Mouse (Mus musculus): ENCODE results near the gene Fbxl16. TPM values are rescaled to one million over a fixed set of nuclear protein-coding genes. Genes with fewer than 3 reads are reported as not detected.

Gene Fbxl16
- polyA plus RNA-seq, 1 experiment: 187 TPM

DNA sequence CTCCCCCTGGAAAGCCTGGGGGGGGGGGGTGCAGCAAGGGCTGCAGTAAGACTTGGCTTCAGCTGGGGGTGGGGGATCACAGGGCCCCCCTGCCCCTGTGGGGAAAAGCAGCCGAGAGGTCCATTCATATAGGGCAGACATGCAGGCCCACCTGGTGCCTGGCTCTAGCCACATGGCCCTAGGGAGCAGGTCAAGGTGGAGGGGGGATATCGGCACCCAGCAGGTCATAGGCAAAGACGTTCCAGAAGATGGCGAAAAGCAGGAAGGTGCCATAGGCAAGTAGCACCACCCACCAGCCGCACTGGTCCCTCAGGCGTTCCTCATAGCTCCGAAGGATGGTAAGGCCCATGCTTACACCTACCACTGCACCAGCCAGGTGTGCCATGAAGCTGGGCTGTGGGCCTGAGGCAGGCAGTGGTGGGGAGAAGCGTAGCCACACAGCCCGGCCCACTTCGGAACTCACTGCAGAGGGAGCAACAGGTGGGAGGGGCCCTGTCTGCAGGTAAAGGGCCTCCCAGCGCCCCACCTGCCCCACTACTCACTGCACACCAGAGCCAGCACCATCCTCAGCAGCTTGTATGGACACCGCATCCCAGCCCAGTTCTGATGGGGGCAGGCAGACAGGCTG lies 25.8 kb downstream of the Fbxl16 start:
- Histone ChIP-seq H3K4me1 (ENCODE audit: control insufficient read depth, insufficient read depth, low read length) (peaks cover 47% of the 10 kb centered on the region), H3K4me3 (replicated peaks; ENCODE audit: insufficient read depth, low read depth, low read length) (no peak overlapping the region), H3K27ac (ENCODE audit: insufficient read depth, low read length) (no peak overlapping the region), H3K27me3 (ENCODE audit: control insufficient read depth, insufficient read depth, low read length) (no peaks in the 10 kb centered on the region)
- 76% methylated on average over 12 of the region's 12 CpGs for WGBS
- TF ChIP-seq POLR2A (IDR thresholded peaks at IDR 0.05; ENCODE audit: borderline replicate concordance, insufficient read depth, low read length): no peak
- no peak for TF ChIP-seq CTCF (IDR thresholded peaks at IDR 0.05; ENCODE audit: borderline replicate concordance, insufficient read depth, low read depth, low read length)
- DNase-seq: no peak

DNA sequence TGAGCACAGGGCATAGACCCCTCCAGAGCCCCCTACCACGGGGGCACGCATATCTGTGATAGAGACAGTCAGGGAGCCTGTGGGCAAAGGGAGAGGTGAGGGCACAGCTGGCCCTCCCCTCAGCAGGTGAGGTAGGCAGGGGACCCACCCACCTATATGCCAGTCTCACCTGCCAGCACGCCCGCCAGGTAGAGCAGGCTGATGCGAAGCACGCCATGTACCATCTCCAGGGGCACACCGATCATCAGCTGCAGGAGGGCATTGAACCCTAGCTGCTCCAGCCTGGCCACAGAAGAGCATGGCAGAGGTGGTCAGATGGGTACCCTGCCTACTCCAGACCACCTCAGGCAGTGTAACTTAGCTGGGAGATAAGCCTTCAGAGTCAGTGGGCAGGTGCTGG lies 26.4 kb downstream of the Fbxl16 start:
- 90% methylated on average over 7 of the region's 7 CpGs for WGBS

DNA sequence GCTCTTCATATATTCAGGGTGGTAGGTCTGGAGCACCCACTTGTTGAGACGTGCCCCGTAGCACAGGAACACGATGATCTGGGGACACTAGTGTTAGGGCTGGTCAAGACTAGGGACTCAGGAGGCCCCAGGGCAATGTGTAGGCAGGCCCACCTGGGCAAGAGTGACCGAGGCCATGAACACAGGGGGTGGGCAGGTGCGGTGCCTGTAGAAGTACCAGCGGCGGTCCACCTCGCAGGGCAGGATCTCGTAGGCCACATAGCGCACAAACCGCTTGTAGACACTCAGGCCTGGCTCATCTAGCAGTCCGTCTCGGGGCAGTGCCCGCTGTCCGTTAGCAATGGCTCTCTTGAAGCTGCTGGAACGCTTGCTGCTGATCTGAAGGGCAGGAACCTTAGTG lies 26.9 kb downstream of the Fbxl16 start:
- H3K27me3 ChIP-seq (ENCODE audit: control insufficient read depth, insufficient read depth, low read length): no peaks in the 10 kb centered on the region
- DNase-seq: no peak
- 82% methylated on average over 16 of the region's 16 CpGs for WGBS
- peak overlapping the region; percentile 64 for H3K4me3 ChIP-seq (replicated peaks; ENCODE audit: insufficient read depth, low read depth, low read length)
- H3K27ac ChIP-seq (ENCODE audit: insufficient read depth, low read length): peak overlapping the region; percentile 75
- H3K4me1 ChIP-seq (ENCODE audit: control insufficient read depth, insufficient read depth, low read length): peaks cover 41% of the 10 kb centered on the region
- TF ChIP-seq POLR2A (IDR thresholded peaks at IDR 0.05; ENCODE audit: borderline replicate concordance, insufficient read depth, low read length) (no peak), CTCF (IDR thresholded peaks at IDR 0.05; ENCODE audit: borderline replicate concordance, insufficient read depth, low read depth, low read length) (no peak)

More for the DNA sequence above, 26.4 kb downstream of the Fbxl16 start:
- Histone ChIP-seq H3K27ac (ENCODE audit: insufficient read depth, low read length) (no peak overlapping the region), H3K4me1 (ENCODE audit: control insufficient read depth, insufficient read depth, low read length) (peaks cover 46% of the 10 kb centered on the region), H3K4me3 (replicated peaks; ENCODE audit: insufficient read depth, low read depth, low read length) (no peak overlapping the region), H3K27me3 (ENCODE audit: control insufficient read depth, insufficient read depth, low read length) (no peaks in the 10 kb centered on the region)
- TF ChIP-seq POLR2A (IDR thresholded peaks at IDR 0.05; ENCODE audit: borderline replicate concordance, insufficient read depth, low read length) (no peak), CTCF (IDR thresholded peaks at IDR 0.05; ENCODE audit: borderline replicate concordance, insufficient read depth, low read depth, low read length) (no peak)
- DNase-seq: no peak

DNA sequence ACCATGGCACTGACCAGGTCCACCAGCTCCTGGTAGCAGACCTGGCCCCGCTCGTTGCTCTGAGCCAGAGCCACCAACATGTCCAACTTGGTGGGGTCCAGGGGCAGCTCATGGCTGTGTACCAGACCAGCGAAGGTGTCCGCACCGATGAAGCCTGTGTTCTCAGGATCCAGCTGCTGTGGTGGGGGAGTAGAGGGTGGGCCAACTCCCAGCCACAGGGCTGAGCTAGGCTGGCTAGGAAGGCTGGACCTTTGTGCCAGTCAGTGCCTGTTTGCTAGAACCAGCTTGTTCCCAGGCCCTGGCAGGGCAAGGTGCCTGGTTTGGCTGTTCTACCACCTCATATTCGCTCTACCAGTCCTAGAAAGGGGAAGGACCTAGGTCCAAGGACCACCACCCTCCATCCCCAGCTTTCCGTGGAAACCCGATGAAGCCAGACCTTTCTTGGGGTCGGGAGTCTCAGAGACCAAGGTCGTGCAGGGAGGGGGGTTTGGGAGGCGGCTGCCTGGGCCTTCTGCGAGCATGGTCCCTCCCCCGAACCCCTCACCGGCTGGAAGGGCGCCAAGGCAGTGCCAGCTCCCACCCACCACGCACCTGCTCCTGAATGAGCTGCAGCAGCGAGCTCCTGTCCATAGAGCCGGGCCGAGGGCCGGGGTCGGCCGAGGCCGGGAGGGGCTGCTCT lies 27.7 kb downstream of the Fbxl16 start:
- Histone ChIP-seq H3K27me3 (ENCODE audit: control insufficient read depth, insufficient read depth, low read length) (no peaks in the 10 kb centered on the region), H3K4me1 (ENCODE audit: control insufficient read depth, insufficient read depth, low read length) (peaks cover 34% of the 10 kb centered on the region), H3K4me3 (replicated peaks; ENCODE audit: insufficient read depth, low read depth, low read length) (peak overlapping the region; percentile 64), H3K27ac (ENCODE audit: insufficient read depth, low read length) (peak overlapping the region; percentile 75)
- 4% methylated on average over 23 of the region's 23 CpGs for WGBS
- peak in 1 of 2 experiments; percentile 66 for DNase-seq
- no peak for TF ChIP-seq CTCF (IDR thresholded peaks at IDR 0.05; ENCODE audit: borderline replicate concordance, insufficient read depth, low read depth, low read length)
- no peak for TF ChIP-seq POLR2A (IDR thresholded peaks at IDR 0.05; ENCODE audit: borderline replicate concordance, insufficient read depth, low read length)

DNA sequence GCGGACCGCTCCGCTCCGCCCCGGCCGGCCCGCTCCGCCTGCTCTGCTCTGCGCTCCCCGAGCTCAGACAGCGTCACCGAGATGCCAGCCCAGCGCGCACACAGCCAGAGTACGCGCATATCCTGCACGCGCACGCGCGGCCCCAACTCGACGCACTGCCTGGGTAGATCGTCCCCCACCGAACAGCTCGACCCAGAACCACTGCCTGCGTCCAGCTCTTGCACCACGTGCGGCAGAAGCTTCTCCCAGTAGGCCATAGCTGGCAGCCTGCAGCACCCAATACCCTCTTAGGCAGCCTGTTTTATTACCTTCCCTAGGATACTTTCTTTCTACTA lies 28.2 kb downstream of the Fbxl16 start, which contains the start of gene Rhbdl1:
Rhbdl1 (minus strand) TSS at position 220 of the 335 bp plus-strand sequence.
- Histone ChIP-seq H3K4me1 (ENCODE audit: control insufficient read depth, insufficient read depth, low read length) (peaks cover 29% of the 10 kb centered on the region), H3K27ac (ENCODE audit: insufficient read depth, low read length) (peak within 1 kb of the TSS; percentile 75), H3K4me3 (replicated peaks; ENCODE audit: insufficient read depth, low read depth, low read length) (peak within 1 kb of the TSS; percentile 64), H3K27me3 (ENCODE audit: control insufficient read depth, insufficient read depth, low read length) (no peaks in the 10 kb centered on the region)
- TF ChIP-seq CTCF (IDR thresholded peaks at IDR 0.05; ENCODE audit: borderline replicate concordance, insufficient read depth, low read depth, low read length) (no peak), POLR2A (IDR thresholded peaks at IDR 0.05; ENCODE audit: borderline replicate concordance, insufficient read depth, low read length) (peak; percentile 61; the same call in 1 of the 2 replicates)
- peak; percentile 89 to 90 for DNase-seq
- under 1% methylated on average over 29 of the region's 29 CpGs for WGBS

- no peak for DNase-seq
- H3K4me1 ChIP-seq (ENCODE audit: control insufficient read depth, insufficient read depth, low read length): peaks cover 29% of the 10 kb centered on the region
- H3K27ac ChIP-seq (ENCODE audit: insufficient read depth, low read length): peak overlapping the region; percentile 69
- no peak for TF ChIP-seq CTCF (IDR thresholded peaks at IDR 0.05; ENCODE audit: borderline replicate concordance, insufficient read depth, low read depth, low read length)
- no peak for TF ChIP-seq POLR2A (IDR thresholded peaks at IDR 0.05; ENCODE audit: borderline replicate concordance, insufficient read depth, low read length)
- no peaks in the 10 kb centered on the region for H3K27me3 ChIP-seq (ENCODE audit: control insufficient read depth, insufficient read depth, low read length)
- H3K4me3 ChIP-seq (replicated peaks; ENCODE audit: insufficient read depth, low read depth, low read length): peak overlapping the region; percentile 64
- WGBS: 19% methylated on average over 3 of the region's 3 CpGs
Observed at GRCm38 (mm10) chr17:25837533-25837932, 28.6 kb downstream of the Fbxl16 start.

DNA sequence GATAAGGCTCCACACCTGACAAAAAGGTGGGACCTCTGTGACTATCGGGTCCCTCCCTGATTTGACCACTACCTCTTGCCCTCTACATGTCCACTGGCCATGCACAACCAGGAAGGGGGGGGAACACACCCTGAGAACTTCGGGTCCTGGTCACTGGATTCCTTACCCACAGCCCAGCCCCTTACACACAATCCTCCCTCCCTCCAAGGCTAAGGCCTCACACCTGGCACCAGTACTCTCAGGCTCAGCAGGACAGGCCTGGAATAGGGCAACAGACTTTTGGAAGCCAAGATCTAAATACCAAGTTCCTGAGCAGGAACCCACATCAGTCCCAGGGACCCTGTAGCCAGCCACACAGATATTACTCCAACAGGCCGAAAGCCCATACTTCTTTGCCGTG lies 30.0 kb downstream of the Fbxl16 start:
- Histone ChIP-seq H3K4me1 (ENCODE audit: control insufficient read depth, insufficient read depth, low read length) (peaks cover 36% of the 10 kb centered on the region), H3K27ac (ENCODE audit: insufficient read depth, low read length) (no peak overlapping the region), H3K4me3 (replicated peaks; ENCODE audit: insufficient read depth, low read depth, low read length) (no peak overlapping the region), H3K27me3 (ENCODE audit: control insufficient read depth, insufficient read depth, low read length) (no peaks in the 10 kb centered on the region)
- no peak for DNase-seq
- no peak for TF ChIP-seq POLR2A (IDR thresholded peaks at IDR 0.05; ENCODE audit: borderline replicate concordance, insufficient read depth, low read length)
- no peak for TF ChIP-seq CTCF (IDR thresholded peaks at IDR 0.05; ENCODE audit: borderline replicate concordance, insufficient read depth, low read depth, low read length)
- WGBS: 85% methylated on average over 4 of the region's 4 CpGs
